Mouse (Mus musculus) cortical plate, adult 2 months (tissue): Measurements from ENCODE around the gene Stx12. TPM values are rescaled to one million over a fixed set of nuclear protein-coding genes. Genes with fewer than 3 reads are reported as not detected.

ENCODE experiments used
- H3K27ac ChIP-seq: fragments of 200-500 bp; 2 replicates; pipeline ENCODE4 v1.5.1; 2012; ENCODE audit warnings: low read length, control low read depth, inconsistent platforms; ENCODE audit not compliant: insufficient read depth
- H3K4me1 ChIP-seq: fragments of 200-500 bp; 2 replicates; pipeline ENCODE4 v1.6.1; 2011; ENCODE audit warnings: low read length; ENCODE audit not compliant: control insufficient read depth, insufficient read depth
- H3K4me3 ChIP-seq: fragments of 200-500 bp; 2 replicates; pipeline ENCODE4 v1.5.1; 2011; ENCODE audit warnings: mild to moderate bottlenecking, low read length, control low read depth; ENCODE audit not compliant: insufficient read depth
- CTCF ChIP-seq: fragments of 200-500 bp; IDR thresholded peaks from 2 replicates; pipeline ENCODE4 v1.5.1; 2011; ENCODE audit warnings: mild to moderate bottlenecking, control low read depth, low read length; ENCODE audit not compliant: insufficient read depth; ENCODE audit errors: extremely low read depth
- POLR2A ChIP-seq: fragments of 200-500 bp; IDR thresholded peaks from 2 replicates; pipeline ENCODE4 v1.6.1; 2011; ENCODE audit warnings: mild to moderate bottlenecking, low read length, control low read depth; ENCODE audit not compliant: insufficient read depth; ENCODE audit errors: extremely low read depth
- polyA plus RNA-seq: library from polyadenylated mRNA; depleted of rRNA; stranded (reverse); fragments of >200 nt; gene quantifications from 2 replicates; pipeline ENCODE4 v1.2.3, GENCODE M21; 2012

The Stx12 gene
- polyA plus RNA-seq, 1 experiment, result 92.3 TPM

DNA sequence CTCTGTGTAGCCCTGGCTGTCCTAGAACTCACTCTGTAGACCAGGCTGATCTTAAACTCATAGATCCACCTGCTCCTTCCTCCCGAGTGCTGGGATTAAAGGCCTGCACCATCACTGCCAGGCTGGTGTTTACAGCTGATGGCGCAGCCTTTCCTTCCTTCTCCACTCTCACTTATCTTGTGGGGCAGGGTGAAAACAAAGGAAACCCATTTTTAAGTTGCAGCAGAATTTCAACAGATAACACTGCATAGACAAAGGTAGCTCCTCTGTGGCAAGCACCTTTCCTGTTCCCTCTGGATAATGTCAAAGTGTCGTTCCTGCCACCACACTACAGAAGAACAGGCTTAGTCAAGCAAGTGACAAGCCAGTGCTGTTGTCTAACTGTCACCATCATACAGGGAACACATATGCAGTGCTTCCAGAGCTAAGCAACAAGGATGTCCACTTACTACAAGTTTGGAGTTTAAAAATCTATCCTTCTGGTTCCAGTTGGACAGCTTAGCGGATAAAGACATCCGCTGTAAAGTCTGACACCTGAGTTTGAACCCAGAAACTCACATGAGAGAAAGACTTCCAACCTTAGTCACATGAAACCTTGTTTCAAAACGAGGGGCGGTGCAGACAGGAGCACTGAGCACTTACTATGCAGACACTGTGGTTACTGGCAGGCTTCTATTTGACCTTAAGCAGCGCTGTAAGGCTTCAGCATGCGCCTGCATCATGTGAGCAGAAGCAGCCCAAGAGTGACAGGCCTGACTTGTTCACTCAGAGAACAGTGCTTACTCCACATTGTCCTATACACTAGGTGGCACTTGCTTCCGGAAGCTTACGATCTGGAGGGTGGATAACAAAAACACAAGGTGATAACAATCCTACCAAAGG lies 10.6 kb downstream of the Stx12 start:
- peaks cover 1% of the 10 kb centered on the region for H3K4me1 ChIP-seq
- H3K4me3 ChIP-seq, result no peak overlapping the region
- H3K27ac ChIP-seq, result no peak overlapping the region
- no peak for TF ChIP-seq CTCF
- no peak for TF ChIP-seq POLR2A

DNA sequence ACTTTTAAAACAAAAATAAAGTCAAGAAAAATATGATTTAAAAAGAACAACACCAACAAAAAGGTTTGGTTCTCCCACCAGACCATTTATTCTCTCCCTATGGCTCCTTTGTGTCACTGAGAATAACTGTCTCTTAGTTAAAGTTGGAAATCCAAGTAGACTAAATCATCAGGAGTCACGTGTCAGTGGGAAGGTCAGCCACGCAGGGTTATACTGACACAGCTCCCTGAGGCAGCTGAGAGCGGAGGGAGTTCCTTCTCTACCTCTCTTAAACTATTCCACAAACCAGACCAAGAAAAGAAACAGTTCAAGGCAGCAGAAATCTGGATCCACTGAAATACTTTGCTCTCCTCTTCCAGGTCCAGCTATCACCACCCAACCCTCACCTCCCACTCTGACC lies 13.2 kb downstream of the Stx12 start:
- no peak for TF ChIP-seq POLR2A
- TF ChIP-seq CTCF, result no peak
- no peak overlapping the region for H3K27ac ChIP-seq
- H3K4me1 ChIP-seq, result peaks cover 1% of the 10 kb centered on the region
- H3K4me3 ChIP-seq, result no peak overlapping the region

DNA sequence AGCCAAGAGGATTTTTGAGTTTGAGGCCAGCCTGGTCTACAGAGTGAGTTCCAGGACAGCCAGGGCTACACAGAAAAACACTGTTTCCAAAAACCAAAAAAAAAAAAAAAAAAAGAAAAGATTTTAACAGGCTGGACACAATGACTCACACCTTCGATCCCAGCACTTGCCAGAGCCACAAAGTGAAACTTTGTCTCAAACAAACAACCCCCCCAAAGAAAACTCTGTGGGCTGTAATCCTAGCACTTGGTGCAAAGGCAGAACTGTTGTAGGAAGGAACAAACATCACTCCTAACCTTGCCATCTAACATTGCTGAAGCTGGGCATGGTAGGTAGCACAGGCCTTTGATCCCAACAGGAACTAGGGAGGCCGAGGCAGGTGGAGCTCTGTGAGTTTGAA lies 19.5 kb downstream of the Stx12 start:
- TF ChIP-seq CTCF (no peak), POLR2A (no peak)
- Histone ChIP-seq H3K27ac (no peak overlapping the region), H3K4me3 (no peak overlapping the region), H3K4me1 (no peaks in the 10 kb centered on the region)

DNA sequence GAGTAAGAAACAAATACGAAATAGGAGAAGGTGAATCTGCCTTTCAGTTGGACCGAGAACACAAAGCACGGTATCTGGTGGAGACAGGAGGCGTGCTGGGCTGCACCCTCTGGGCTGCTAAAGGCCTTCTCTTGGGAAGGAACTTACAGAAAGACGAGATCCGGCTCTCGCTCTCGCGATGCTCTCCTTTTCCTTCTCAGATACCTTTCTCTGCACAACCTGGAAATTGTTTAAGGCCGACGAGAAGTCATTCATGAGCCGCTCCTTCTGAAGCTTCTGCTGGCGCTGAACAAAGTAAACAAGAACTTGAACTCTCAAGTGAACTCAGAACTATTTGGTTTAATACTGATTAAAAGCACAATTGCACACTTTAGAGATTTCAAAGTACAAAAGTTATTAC lies 21.3 kb downstream of the Stx12 start:
- Histone ChIP-seq H3K4me1 (no peaks in the 10 kb centered on the region), H3K27ac (no peak overlapping the region), H3K4me3 (no peak overlapping the region)
- no peak for TF ChIP-seq POLR2A

DNA sequence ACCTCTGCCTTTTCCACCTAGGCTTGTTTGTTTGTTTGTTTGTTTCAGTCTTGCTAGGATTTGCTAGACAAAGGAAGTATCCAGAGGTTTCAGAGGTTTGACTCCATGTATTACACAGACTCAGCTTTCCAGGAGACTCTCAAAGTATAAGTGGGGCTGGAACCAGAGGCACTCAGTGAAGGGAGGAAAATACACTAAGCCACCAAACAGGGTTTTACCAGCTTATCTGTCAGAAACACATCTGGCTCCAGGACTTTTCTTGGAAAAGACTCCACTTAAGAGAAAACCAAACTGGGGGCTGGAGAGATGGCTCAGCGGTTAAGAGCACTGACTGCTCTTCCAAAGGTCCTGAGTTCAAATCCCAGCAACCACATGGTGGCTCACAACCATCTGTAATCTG lies 23.4 kb downstream of the Stx12 start:
- Histone ChIP-seq H3K27ac (no peak overlapping the region), H3K4me3 (no peak overlapping the region), H3K4me1 (no peaks in the 10 kb centered on the region)
- TF ChIP-seq POLR2A, result no peak
- no peak for TF ChIP-seq CTCF

DNA sequence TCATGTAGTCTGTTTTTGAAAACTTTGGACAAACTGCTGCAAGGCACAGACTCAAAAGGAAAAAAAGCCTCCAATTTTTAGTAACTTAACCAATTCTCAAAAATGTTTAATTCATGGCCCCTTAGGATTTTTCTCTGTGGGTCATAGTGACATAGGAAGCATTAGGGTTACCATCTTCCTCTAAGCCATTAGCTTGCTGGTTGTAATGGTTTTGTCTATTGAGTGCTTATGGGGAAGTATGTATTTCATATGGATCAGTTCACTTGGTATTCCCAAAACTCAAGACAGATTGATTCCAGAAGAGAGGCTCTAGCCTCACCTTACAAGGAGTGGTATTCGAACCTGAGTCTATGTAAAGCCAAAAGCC lies 40.6 kb downstream of the Stx12 start:
- Histone ChIP-seq H3K27ac (no peak overlapping the region; the same call in 1 of the 2 replicates), H3K4me1 (no peaks in the 10 kb centered on the region; the same call in 1 of the 2 replicates), H3K4me3 (peak overlapping the region; percentile 95; the same call in 1 of the 2 replicates)
- no peak for TF ChIP-seq CTCF
- TF ChIP-seq POLR2A, result no peak

DNA sequence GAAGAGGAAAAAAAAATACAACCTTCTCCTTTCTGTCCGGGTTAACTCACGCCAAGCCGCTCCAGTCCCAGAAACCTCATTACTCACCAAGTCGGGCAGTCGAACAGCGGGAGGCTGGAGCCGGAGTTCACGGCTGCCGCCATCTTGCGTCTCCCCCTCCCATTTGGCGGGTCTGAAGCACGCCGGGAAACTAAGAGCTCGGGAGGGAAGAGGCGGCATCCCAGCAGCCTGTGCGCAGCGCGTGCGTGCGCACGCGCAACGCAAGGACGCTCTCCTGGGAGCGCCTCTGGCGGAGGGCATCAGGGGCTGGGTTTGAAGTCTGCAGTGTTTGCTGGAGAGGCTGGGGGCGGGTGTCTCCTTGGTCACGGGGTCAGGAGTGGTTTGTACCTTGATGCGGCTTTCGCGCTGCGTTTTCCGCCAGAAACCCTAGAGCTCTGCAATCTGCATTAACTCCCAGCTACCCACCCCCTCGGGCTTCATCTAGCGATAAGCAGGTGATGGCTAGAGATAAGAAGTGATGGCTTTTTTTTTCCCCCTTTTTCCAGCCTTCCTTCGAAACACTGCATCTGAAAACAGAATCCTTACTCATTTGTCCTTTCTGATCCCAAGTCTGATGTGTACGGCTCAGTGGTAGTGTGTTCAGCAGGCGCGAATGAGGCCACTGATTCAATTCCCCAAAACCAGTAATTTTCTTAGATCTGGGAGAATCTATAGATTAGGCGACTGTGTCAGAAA lies 41.2 kb downstream of the Stx12 start, which contains the start of gene Ppp1r8:
Gene Ppp1r8, minus strand, starts transcription at position 200 of the 735 bp plus-strand sequence.
- peak within 1 kb of the TSS; percentile 39 for H3K27ac ChIP-seq
- H3K4me1 ChIP-seq, result no peaks in the 10 kb centered on the region; the same call in 1 of the 2 replicates
- peak within 1 kb of the TSS; percentile 95 for H3K4me3 ChIP-seq
- TF ChIP-seq POLR2A (peak; percentile 92), CTCF (no peak)

DNA sequence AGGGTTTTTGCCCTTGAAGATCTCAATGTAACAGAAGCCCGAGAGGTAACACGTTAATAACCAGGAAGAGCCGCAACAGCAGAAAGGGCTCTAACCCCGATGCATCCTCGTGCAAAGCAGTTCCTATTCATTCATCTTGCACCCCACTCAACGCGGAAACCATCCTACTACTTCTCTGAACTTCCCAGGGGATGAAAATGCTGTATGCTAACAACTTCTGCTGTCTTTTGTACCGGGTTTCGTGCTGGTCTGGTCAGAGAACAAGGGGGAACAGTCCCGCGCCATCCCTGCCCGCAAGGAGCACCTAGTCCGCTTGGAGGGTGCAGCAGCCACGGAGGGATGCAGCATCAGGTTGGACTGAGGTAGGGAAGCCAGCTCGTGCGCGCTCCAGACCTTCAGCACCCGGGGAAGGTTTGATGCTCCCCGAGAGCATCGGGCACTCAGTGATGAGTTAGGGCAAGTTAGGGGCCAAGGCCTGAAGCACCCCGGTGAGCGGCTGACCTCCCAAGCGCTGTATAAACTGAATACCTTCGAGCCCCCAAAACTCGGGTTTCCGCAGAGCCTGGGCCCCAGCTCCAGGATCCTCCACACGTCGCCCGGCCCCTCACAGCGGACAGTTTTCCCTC lies 41.9 kb downstream of the Stx12 start:
- H3K4me1 ChIP-seq, result no peaks in the 10 kb centered on the region; the same call in 1 of the 2 replicates
- peak overlapping the region; percentile 39; the same call in 1 of the 2 replicates for H3K27ac ChIP-seq
- H3K4me3 ChIP-seq, result peak overlapping the region; percentile 95
- TF ChIP-seq CTCF, result no peak
- TF ChIP-seq POLR2A, result no peak; the same call in 1 of the 2 replicates

DNA sequence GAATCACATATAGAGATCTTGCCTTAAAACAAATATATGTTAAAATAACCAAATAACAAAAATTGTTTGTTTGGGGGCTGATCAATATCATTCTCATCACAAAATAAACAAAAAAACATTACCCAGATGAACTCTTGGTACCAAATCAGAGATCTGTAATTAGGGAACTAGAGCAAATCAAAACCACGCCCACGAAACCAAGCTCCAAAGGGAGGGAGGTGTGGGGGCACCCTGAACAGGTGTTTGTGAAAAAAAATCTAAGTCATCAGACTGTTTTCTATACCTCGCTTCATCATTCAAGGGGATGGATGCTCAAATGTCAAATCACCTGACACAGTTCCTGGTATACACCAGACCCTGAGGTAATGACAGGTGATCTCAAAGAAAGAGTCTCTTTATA lies 42.8 kb downstream of the Stx12 start:
- Histone ChIP-seq H3K27ac (no peak overlapping the region), H3K4me3 (peak overlapping the region; percentile 95; the same call in 1 of the 2 replicates), H3K4me1 (no peaks in the 10 kb centered on the region; the same call in 1 of the 2 replicates)
- TF ChIP-seq POLR2A (no peak), CTCF (no peak)
